Mouse (Mus musculus): ENCODE measurements around the gene Setdb2. TPM values are rescaled to one million over a fixed set of nuclear protein-coding genes. Genes with fewer than 3 reads are reported as not detected.

The Setdb2 gene
- 34.7 TPM for polyA plus RNA-seq (2014; fragmentation: Illumina TruSeq; extraction: RNeasy Lipid Tissue Mini Kit (QIAGEN cat#74804); ENCODE audit: low read depth, low replicate concordance)

GRCm38 (mm10) chr14:59440558-59441471, at the start of gene Setdb2, which contains the start of gene Cab39l:
Gene Setdb2 (minus strand): TSS chr14:59440884.
Gene Cab39l (plus strand): TSS chr14:59440972.

GRCm38 (mm10) chr14:59395281-59395680, 45.4 kb downstream of the Setdb2 start, which contains the start of gene Phf11c:
Gene Phf11c (minus strand): TSS chr14:59395381.

GRCm38 (mm10) chr14:59365244-59365644, 75.4 kb downstream of the Setdb2 start, which contains the start of gene Phf11d:
Gene Phf11d (minus strand): TSS chr14:59365470.

Other genes with a start within 250 kb of the Setdb2 start
- 12.7 TPM for gene Rcbtb1, start 239.7 kb downstream of the Setdb2 start, polyA plus RNA-seq (2014; fragmentation: Illumina TruSeq; extraction: RNeasy Lipid Tissue Mini Kit (QIAGEN cat#74804); ENCODE audit: low read depth, low replicate concordance)
- not detected for gene Gm6904, start 180.7 kb downstream of the Setdb2 start, polyA plus RNA-seq (2014; fragmentation: Illumina TruSeq; extraction: RNeasy Lipid Tissue Mini Kit (QIAGEN cat#74804); ENCODE audit: low read depth, low replicate concordance)
- not detected for gene Phf11a, start 143.4 kb downstream of the Setdb2 start, polyA plus RNA-seq (2014; fragmentation: Illumina TruSeq; extraction: RNeasy Lipid Tissue Mini Kit (QIAGEN cat#74804); ENCODE audit: low read depth, low replicate concordance)
- 0.48 TPM for gene Phf11b, start 99.5 kb downstream of the Setdb2 start, polyA plus RNA-seq (2014; fragmentation: Illumina TruSeq; extraction: RNeasy Lipid Tissue Mini Kit (QIAGEN cat#74804); ENCODE audit: low read depth, low replicate concordance)
- 3.7 TPM for gene Phf11d, start 75.4 kb downstream of the Setdb2 start, polyA plus RNA-seq (2014; fragmentation: Illumina TruSeq; extraction: RNeasy Lipid Tissue Mini Kit (QIAGEN cat#74804); ENCODE audit: low read depth, low replicate concordance)
- gene Phf11c, start 45.5 kb downstream of the Setdb2 start, polyA plus RNA-seq (2014; fragmentation: Illumina TruSeq; extraction: RNeasy Lipid Tissue Mini Kit (QIAGEN cat#74804); ENCODE audit: low read depth, low replicate concordance), result 5.5 TPM
- gene Cab39l, start 88 bp upstream of the Setdb2 start, polyA plus RNA-seq (2014; fragmentation: Illumina TruSeq; extraction: RNeasy Lipid Tissue Mini Kit (QIAGEN cat#74804); ENCODE audit: low read depth, low replicate concordance), result 184 TPM
- gene Cdadc1, start 157.1 kb upstream of the Setdb2 start, polyA plus RNA-seq (2014; fragmentation: Illumina TruSeq; extraction: RNeasy Lipid Tissue Mini Kit (QIAGEN cat#74804); ENCODE audit: low read depth, low replicate concordance), result 36.3 TPM
- gene Shisa2, start 184.4 kb upstream of the Setdb2 start, polyA plus RNA-seq (2014; fragmentation: Illumina TruSeq; extraction: RNeasy Lipid Tissue Mini Kit (QIAGEN cat#74804); ENCODE audit: low read depth, low replicate concordance), result 2.0 TPM

Measured in testis, adult 10 weeks (tissue).